Mouse (Mus musculus) intestine, embryonic 16.5 days (tissue): ENCODE data around the gene Slc13a1. TPM values are rescaled to one million over a fixed set of nuclear protein-coding genes. Genes with fewer than 3 reads are reported as not detected.
"Not testable (repeated sequence)": the region's sequence is repeated elsewhere in the genome, so short reads cannot be mapped to it uniquely, and the experiment has no call there.

Source experiments
- ATAC-seq: fragments of 200-750 bp; cut with Nextera tagmentation; 2 replicates; pipeline ENCODE4 v1.8.0; 2017; ENCODE audit warnings: moderate TSS enrichment, moderate library complexity
- H3K27ac ChIP-seq: fragments of 300-500 bp; sonication (generic); 2 replicates; pipeline ENCODE4 v1.5.1; 2014; ENCODE audit warnings: mild to moderate bottlenecking, low read length
- H3K27me3 ChIP-seq: fragments of 300-500 bp; sonication (generic); replicated peaks from 2 replicates; pipeline ENCODE4 v1.6.1; 2014; ENCODE audit warnings: low read length, control low read depth, mixed read lengths; ENCODE audit not compliant: control insufficient read depth, insufficient read depth
- H3K36me3 ChIP-seq: fragments of 300-500 bp; sonication (generic); 2 replicates; pipeline ENCODE4 v1.6.1; 2014; ENCODE audit warnings: low read length, control low read depth; ENCODE audit not compliant: control insufficient read depth, insufficient read depth
- H3K4me1 ChIP-seq: fragments of 300-500 bp; sonication (generic); 2 replicates; pipeline ENCODE4 v1.6.1; 2014; ENCODE audit warnings: low read length, control low read depth, mixed read lengths; ENCODE audit not compliant: control insufficient read depth, insufficient read depth
- H3K4me2 ChIP-seq: fragments of 300-500 bp; sonication (generic); 2 replicates; pipeline ENCODE4 v1.6.1; 2014; ENCODE audit warnings: low read depth, low read length, control low read depth
- H3K4me3 ChIP-seq: fragments of 300-500 bp; sonication (generic); 2 replicates; pipeline ENCODE4 v1.5.1; 2014; ENCODE audit warnings: mild to moderate bottlenecking, low read length
- H3K9ac ChIP-seq: fragments of 300-500 bp; sonication (generic); 2 replicates; pipeline ENCODE4 v1.6.1; 2014; ENCODE audit warnings: low read depth, low read length
- H3K9me3 ChIP-seq: fragments of 300-500 bp; sonication (generic); 2 replicates; pipeline ENCODE4 v1.6.1; 2016; ENCODE audit warnings: low read length, control low read depth; ENCODE audit not compliant: control insufficient read depth
- WGBS: fragments of 180-500 bp; shearing (Covaris S2); extraction: QIAGEN DNeasy Blood & Tissue Kit; methylation state at CpG from one replicate; pipeline ENCODE4 v1.1.7; 2014; 5-methylcytosine and 5-hydroxymethylcytosine counted together
- polyA plus RNA-seq: library from polyadenylated mRNA; unstranded; fragments of >200 nt; fragmentation: Nextera tagmentation; extraction: Ambion mirVana; gene quantifications from 2 replicates; pipeline ENCODE4 v1.2.1, GENCODE M21; 2015

Gene Slc13a1
- polyA plus RNA-seq = 0.44 and 0.73 TPM in 2 replicates

DNA sequence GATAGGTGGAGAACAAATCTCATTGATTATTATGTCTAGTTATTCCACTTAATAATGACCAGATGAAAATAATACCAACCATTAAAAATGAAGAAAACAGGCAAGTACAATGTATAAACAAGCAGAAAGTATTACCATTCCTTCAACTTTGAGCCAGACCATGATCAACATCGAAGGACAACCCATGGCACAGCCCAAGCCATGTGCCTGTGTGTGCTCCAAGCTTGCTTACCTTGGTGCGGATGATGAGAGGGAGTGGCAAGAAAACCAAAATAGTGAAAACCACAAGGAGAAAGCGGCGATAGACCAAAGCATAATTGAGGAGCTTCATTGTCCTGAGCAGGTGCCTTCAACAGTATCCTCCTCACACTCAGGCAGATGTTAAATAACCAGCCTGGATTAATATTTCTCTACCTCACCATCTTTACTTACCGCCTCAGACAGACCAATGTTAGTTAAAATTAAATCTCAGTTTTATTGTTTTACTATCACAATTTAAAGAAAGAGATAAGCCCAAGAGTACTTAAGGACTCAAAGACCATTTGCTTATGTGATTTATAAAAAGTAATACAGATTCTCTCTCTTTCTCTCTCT is at the start of gene Slc13a1:
Gene Slc13a1 (minus strand): TSS at position 359 of the 594 bp plus-strand sequence.
- no peak within 1 kb of the TSS for H3K9ac ChIP-seq
- no peak within 1 kb of the TSS for H3K4me2 ChIP-seq
- no peak within 1 kb of the TSS for H3K27ac ChIP-seq
- H3K9me3 ChIP-seq = no peaks in the 10 kb centered on the region
- no peaks in the 10 kb centered on the region for H3K27me3 ChIP-seq
- peak; percentile 85 for ATAC-seq
- no peaks in the 10 kb centered on the region for H3K4me1 ChIP-seq
- WGBS = 68% methylated on average over 5 of the region's 5 CpGs
- H3K36me3 ChIP-seq = no peaks in the 10 kb centered on the region
- no peak within 1 kb of the TSS for H3K4me3 ChIP-seq

DNA sequence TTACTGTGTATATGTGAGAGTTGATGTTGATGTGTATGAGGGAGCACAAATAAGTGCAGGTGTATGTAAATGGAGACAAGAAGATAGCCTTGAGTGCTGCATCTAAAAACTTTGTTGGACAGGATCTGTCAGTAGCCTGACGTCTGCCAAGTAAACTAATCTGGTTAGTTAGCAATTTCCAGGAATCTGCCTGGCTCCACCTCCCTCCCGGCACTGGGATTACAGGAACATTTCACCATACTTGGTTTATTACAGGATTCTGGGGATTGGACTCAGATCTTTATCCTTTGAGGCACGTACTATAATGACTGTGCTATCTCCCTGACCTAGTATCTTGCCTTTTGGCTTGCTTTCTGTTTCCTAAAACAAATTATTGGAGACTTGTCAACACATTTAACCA is 40.0 kb upstream of the Slc13a1 start:
- 77% methylated on average over 3 of the region's 3 CpGs for WGBS
- no peak overlapping the region for H3K9ac ChIP-seq
- no peak for ATAC-seq
- H3K9me3 ChIP-seq = no peaks in the 10 kb centered on the region
- H3K4me2 ChIP-seq = no peak overlapping the region
- no peak overlapping the region for H3K4me3 ChIP-seq
- no peak overlapping the region for H3K27ac ChIP-seq
- no peaks in the 10 kb centered on the region for H3K4me1 ChIP-seq
- H3K27me3 ChIP-seq = no peaks in the 10 kb centered on the region
- H3K36me3 ChIP-seq = no peaks in the 10 kb centered on the region

DNA sequence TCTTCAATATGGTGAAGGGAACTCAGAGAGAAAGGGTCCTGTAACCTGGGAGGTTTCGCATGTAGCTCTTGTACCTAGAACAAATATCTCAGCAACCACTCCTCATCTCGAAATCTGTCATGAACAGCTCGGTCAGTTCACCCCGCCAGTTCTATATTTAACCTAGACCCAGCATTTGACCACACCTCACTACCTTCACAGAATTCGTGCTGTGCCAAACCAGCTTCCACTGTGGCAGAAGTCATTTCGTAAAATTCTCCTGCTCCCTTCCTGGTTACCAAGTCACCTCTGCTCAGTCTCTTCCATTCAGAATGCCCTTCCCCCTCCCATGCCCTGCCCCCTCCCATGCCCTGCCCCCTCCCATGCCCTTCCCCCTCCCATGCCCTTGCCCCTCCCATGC is 34.3 kb upstream of the Slc13a1 start:
- Histone ChIP-seq H3K4me3 (no peak overlapping the region), H3K36me3 (no peaks in the 10 kb centered on the region), H3K27ac (no peak overlapping the region), H3K9me3 (no peaks in the 10 kb centered on the region), H3K4me1 (no peaks in the 10 kb centered on the region), H3K4me2 (no peak overlapping the region), H3K9ac (no peak overlapping the region), H3K27me3 (no peaks in the 10 kb centered on the region)
- no peak for ATAC-seq
- WGBS = 84% methylated on average over 6 of the region's 6 CpGs

DNA sequence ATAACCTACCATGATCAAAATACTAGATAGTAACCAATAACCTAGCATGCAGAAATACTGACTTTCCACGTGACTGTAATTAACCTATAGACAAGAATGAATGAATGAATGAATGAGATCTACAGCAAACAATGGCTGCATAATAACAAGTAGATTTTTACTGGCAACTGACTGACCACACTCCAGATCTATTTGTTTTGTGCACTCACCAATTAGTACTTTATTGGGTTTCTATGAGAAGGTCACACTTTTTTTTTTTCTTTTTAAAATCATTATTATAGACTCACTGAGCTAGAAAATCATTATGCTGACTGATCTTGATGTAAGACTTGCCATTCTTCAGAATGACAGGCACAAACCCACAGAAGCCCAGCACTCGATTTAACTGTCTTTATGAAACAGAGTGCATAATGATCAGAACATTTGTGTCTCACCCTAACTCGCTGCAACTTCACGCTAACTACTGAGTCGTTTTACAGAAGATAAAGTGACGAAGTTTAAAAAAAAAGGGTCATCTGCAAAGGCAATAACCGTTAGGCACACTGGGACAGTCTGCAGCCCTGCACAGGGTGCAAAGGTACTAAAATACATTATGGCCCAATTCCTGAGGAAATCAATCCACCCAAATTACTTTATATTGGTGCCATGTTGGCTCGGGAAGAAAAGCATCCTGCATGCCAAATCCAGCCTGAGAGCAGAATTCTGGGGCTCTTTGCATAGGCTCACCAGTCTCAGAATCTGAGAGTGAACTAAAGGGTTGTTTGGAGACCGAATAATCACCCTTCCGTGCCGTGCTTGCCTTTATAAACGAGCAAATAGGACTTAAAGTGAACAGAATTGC is 33.0 kb upstream of the Slc13a1 start:
- Histone ChIP-seq H3K9me3 (no peaks in the 10 kb centered on the region), H3K4me2 (no peak overlapping the region), H3K4me1 (no peaks in the 10 kb centered on the region), H3K36me3 (no peaks in the 10 kb centered on the region), H3K27ac (no peak overlapping the region), H3K27me3 (no peaks in the 10 kb centered on the region), H3K4me3 (no peak overlapping the region), H3K9ac (no peak overlapping the region)
- WGBS = 69% methylated on average over 12 of the region's 12 CpGs
- no peak for ATAC-seq

DNA sequence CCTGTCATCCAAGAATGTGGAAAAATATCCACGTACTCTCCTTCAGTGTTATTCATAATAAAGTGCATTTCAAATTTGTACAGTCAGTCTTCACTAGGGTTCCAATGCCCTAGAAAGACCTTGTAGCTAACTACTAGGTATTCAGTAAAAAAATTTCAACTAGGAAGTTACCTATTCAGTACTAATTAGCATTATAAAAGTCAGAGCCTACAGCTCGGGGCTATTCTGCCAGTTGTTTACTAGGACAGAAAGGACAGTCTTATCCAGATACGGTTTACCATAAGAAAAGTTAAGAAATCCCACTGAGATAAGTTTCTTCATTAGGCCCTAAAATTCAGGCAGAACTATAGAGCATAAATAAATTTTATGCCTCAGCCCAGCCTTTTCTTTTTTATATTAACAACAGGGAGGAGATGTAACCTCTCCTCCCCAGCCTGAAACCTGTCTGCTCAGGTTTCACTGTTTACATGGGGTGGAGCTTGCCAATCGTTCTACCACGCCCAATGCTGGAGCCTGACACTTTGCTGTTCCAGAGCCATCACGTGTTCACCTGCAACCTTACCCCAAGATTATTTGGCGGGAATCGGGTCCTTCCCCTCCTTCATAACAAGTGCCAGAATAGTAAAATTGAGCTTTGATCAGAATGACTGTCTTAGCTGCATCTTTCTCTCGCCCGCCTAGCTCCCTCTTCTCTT is 29.8 kb upstream of the Slc13a1 start:
- not testable (repeated sequence) for H3K27me3 ChIP-seq, H3K4me1 ChIP-seq, ATAC-seq, H3K9me3 ChIP-seq, H3K4me3 ChIP-seq, H3K36me3 ChIP-seq, H3K4me2 ChIP-seq, H3K9ac ChIP-seq, H3K27ac ChIP-seq
- WGBS = 76% methylated on average over 10 of the region's 10 CpGs

DNA sequence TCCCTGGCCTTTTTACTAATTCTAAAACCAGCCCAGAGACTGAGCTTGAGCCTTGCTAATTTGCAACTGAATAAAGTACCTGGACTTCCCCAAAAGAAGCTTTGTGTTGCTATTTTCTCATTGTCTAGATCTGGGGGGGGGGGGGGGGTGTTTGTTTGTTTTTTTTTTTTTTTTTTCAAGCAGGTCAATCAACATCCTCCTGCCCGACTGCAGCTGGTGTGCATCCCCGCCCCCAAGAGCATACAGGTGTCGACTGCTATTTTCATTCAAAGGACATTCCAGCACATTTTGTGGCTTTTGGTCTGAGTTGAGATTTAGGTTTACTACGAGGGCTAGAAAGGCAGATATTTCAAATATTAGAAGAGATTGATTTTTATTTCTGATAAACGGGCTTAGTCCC is 28.5 kb upstream of the Slc13a1 start:
- 65% methylated on average over 5 of the region's 5 CpGs for WGBS
- not testable (repeated sequence) for H3K36me3 ChIP-seq, H3K4me3 ChIP-seq, H3K9me3 ChIP-seq, H3K4me2 ChIP-seq, H3K27me3 ChIP-seq, H3K27ac ChIP-seq, H3K4me1 ChIP-seq, ATAC-seq, H3K9ac ChIP-seq

DNA sequence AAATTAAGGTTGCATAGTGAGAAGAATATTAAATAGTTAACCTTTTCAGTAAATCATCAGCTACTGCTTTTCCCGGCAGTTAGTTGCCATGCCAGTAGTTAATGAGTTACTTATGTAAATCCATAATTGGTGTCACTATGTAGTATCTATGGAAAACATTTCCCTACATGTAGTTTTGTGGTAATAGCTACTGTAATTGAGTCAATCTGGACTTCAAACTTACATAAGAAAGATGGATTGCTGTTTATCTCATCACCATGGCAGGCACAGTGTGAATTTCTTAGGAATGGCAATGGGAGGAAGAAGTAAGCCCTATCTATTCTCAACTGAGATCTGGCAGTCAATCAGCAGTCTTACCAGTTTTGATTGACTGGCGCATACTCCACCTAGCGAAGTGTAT is 15.5 kb upstream of the Slc13a1 start:
- Histone ChIP-seq H3K4me2 (no peak overlapping the region), H3K27me3 (no peaks in the 10 kb centered on the region), H3K4me1 (no peaks in the 10 kb centered on the region), H3K27ac (no peak overlapping the region), H3K36me3 (no peaks in the 10 kb centered on the region), H3K9me3 (no peaks in the 10 kb centered on the region), H3K4me3 (no peak overlapping the region), H3K9ac (no peak overlapping the region)
- 66% methylated on average over 3 of the region's 3 CpGs for WGBS
- ATAC-seq = peak; percentile 88

DNA sequence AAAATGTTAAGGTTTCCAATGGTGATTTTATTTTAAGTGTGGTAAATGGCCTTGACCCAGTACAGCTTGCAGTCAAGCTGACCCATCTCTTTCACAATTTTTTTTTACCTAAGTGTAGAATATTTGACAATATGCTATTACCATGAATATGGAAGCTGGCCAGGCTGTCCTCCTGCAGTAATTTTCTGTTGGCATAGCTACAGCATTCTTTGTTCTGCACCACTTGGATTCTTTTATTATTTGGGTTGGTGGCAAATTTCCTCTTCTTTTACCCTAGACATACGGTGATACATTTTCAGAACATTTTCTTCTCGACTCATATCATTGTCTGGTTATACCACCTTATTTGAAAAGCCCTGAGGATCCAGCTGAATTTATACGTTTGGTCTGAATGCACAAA is 7.5 kb upstream of the Slc13a1 start:
- no peak for ATAC-seq
- no peak overlapping the region for H3K4me3 ChIP-seq
- no peaks in the 10 kb centered on the region for H3K36me3 ChIP-seq
- no peak overlapping the region for H3K4me2 ChIP-seq
- no peak overlapping the region for H3K27ac ChIP-seq
- 76% methylated on average over 3 of the region's 3 CpGs for whole genome bisulfite sequencing
- H3K27me3 ChIP-seq = no peaks in the 10 kb centered on the region
- H3K9me3 ChIP-seq = no peaks in the 10 kb centered on the region
- H3K9ac ChIP-seq = no peak overlapping the region
- H3K4me1 ChIP-seq = no peaks in the 10 kb centered on the region

DNA sequence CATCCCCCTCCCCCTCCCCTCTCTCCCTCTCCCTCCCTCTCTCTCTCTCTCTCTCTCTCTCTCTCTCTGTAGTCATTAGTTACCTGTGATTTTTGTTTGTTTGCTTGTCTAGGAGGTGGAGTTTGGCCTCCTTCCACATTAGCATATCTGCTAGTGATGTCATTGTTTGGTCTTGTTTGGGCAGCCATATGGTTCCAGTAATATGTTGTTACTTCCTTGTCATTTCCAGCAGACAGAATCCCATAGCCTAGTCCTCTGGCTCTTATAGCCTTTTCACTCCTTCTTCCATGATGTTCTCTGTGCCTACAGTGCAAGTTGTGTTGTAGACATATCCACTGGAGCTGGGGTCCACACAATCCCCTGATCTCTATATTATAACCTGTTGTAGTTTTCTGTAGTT is 6.1 kb upstream of the Slc13a1 start:
- Histone ChIP-seq H3K27ac (no peak overlapping the region), H3K4me3 (no peak overlapping the region), H3K9ac (no peak overlapping the region), H3K9me3 (no peaks in the 10 kb centered on the region), H3K4me2 (no peak overlapping the region), H3K36me3 (no peaks in the 10 kb centered on the region), H3K27me3 (no peaks in the 10 kb centered on the region), H3K4me1 (no peaks in the 10 kb centered on the region)
- ATAC-seq = no peak
